Mouse (Mus musculus): ENCODE results near the gene Itsn2. TPM values are rescaled to one million over a fixed set of nuclear protein-coding genes. Genes with fewer than 3 reads are reported as not detected.
"Not testable (repeated sequence)": the region's sequence is repeated elsewhere in the genome, so short reads cannot be mapped to it uniquely, and the experiment has no call there.

Gene Itsn2
- total RNA-seq, 2 experiments from 2014 or later = 72.4 to 74.2 TPM

GRCm38 (mm10) chr12:4708296-4708695 is 115.9 kb downstream of the Itsn2 start:
- no peak for DNase-seq (ENCODE audit: low spot score in 2 of 2)

- no peak for DNase-seq (ENCODE audit: low spot score in 2 of 2)
Observed at GRCm38 (mm10) chr12:4708881-4709604, 116.6 kb downstream of the Itsn2 start.

GRCm38 (mm10) chr12:4709926-4710325 is 117.5 kb downstream of the Itsn2 start:
- DNase-seq (ENCODE audit: low spot score in 2 of 2) = no peak

DNA sequence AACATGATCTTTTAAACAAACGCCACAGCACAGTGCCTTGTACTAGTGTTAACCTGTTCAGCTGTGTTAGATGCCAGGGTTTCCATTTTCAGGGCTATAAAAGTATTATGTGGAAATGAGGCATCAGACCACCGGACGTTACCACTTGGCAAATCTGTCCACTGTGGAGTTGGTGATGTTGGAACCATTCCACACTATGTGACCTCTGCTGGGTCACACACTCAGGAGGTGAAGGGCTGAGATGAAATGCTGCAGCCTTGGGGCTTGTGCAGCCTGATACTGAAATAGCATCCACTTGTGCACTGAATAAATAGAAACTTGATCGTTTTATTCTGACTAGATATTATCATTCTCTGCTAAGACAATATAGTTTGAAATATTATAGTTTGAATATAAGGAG is 120.9 kb downstream of the Itsn2 start:
- DNase-seq (ENCODE audit: low spot score in 2 of 2) = no peak

DNA sequence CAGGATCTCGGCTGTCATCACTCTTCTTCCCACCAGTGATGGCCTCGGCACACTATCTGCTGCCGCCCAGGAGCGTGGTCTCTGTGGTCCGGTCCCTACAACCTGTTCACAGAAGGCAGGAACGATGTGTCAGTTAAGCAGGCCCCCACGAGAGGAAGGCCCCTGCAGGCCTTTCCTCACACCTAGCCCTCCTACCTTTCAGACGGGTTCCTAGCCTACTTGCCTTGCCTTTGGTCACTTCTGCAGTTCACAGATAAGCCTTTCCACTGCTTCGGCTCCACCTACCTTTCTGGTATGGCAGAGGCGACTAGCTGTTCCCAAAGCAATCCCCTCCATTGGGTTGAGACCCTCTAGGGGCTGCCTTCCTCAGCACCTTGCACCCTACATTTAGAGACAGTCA is 123.2 kb downstream of the Itsn2 start:
- no peak for DNase-seq (ENCODE audit: low spot score in 2 of 2)

DNA sequence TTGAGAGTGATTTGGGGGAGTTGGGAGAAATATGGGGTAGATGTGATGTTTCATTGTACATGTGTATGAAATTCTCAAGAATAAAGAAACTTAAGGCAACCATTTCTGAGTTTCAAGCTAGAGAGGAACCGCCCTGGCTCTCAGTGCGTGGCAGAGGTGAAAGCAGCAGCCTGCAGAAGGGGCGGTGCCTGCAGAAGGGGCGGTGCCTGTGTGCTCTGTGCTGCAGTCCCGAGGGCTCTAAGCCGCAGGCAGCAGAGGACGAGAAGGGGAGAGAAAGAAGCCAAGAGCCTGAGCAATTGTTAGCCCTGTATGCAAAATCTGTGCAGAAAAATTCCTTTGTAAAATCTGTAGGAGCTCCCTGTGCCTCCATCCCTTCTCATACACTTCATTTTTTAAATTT is 125.0 kb downstream of the Itsn2 start:
- no peak for DNase-seq (ENCODE audit: low spot score in 2 of 2)

DNA sequence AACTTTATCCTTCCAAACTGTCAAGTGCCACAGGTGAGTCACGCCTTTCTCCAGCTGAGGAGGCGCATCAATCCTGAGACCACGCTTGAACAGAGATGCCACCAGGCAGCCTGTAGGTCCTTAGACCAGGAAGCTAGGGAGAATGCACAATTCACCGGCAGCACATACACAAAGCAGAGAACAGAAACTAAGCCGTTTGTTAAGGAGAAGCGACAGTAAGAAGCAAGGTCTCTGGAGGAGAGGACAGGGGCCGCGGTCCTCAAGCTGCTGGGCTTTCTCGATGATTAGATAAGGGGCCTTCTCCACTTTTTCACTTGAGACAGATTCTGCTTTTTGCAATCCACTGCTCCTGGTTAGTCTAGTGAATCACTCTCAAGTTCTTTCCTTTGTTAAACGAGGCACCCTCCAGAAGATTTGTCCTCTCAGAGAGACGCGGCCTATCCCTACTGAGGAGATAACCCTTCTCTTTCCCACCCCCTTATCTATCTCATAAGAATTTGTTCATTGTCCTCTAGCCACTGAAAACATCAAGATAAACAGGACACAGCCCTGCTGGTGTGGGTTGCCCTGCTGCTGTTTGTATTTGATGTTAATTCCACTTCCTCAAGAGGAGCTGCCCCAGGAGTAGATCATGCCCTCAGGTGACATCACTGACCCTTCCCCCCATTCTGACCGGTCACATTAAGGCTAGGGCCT is 126.8 kb downstream of the Itsn2 start:
- DNase-seq (ENCODE audit: low spot score in 2 of 2) = no peak

DNA sequence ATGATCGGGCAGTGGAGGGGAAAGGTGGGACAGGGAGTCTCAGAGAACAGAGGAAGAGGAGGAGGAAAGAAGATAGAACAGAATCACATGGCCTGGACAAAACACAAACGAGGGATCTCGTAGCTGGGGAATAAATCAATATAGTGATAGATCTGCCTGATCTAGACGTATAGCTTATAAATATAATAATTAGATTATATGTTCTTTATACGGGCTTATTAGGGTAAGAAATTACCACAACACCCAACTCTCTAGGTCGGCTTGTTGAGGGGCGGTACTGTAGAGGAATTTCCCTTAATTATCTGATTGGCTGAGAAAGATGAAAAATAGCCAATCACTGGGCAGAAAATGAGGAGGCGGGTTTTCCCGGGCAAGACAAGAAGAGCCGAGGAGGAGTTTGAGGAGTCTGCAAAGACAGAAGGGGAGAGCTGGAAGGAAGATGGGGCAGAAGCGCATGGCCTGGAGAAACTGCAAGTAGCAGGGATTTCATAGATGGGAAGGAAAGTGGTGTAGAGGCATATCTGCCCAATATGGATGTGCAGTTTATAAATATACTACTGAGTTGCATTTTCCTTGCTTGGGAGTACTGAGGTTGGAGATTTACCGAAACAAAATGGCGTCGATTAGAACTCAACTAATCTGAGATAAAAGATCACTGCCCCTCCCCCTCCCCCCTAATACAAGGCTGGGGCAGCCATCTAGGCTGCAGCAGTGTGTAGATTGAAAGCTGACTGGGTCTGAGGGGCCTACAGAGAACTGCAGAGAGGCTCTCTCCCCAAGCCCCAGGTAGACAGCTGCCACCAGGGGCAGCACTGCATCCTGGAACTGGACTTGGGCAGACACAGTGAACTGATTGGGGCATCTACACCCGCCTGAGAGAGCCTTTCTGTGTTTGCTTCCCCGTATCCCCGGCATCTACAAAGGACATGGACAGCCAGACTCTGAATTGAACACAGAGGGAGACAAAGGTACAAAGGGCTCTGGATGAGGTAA is 127.6 kb downstream of the Itsn2 start:
- no peak for DNase-seq (ENCODE audit: low spot score in 2 of 2)

DNA sequence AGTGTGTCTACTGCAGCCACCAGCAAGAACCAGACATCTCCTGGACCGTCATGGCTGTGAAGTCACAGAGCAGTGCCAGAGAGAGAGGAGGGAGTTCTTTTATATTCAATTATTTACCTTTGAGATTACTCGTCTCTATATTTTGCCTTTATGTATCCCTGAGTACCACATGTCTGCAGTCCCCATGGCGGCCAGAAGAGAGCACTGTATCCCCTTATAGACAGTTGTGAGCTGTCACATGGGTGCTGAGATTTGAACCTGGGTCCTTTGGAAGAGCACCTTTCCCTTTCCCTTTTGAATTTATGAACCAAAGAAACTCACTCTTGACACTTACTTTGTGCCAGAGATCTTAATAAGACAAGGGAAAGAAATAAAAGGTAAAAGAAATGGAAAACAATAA is 136.7 kb downstream of the Itsn2 start:
- DNase-seq (ENCODE audit: low spot score in 2 of 2) = no peak

- no peak for DNase-seq (ENCODE audit: low spot score in 2 of 2)
Observed at GRCm38 (mm10) chr12:4731629-4732028, 139.2 kb downstream of the Itsn2 start.

DNA sequence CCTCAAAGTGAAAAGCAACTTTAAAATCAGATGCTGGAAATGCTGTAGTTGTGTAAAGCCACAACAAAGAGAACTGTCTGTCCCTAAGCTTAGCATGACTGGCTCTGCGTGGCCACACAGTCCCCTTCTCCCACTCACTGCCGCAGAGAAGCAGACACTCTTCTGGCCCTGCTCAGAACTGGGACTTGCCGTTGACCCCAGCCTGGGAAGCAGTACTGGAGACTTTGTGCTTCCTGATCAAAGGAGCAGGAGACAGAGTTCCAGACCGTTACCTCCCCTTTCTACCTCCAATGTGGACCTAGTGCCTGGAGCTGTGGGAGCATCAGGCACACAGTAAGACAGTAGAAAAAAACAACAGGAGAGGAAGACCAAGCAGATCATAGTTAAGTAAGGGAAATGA is 139.9 kb downstream of the Itsn2 start:
- no peak for DNase-seq (ENCODE audit: low spot score in 2 of 2)

DNA sequence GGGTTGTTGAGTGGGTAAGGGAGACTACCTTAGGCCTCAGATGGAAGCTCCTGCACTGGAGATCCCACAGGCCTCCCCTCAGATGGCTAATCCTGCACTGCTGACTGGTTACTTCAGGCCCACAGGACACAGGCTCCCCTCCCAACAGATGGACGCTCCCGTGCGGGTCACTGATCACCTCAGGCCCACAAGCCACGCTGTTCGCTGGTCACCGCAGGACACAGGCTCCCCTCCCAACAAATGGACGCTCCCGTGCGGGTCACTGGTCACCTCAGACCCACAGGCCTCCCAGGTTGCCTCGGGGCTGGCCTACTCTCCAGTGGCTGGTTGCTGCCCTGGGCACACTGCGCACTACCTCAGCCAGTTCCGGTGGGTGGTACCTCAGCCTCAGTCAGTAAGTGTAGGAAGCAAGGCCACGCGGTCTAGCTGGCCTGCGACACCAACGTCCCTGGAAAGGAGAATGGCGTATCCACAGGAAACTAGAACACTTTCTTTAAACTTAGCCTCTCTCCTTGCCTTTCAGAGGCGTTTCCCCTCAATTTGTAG is 145.7 kb downstream of the Itsn2 start, which contains the start of gene Fam228a:
Fam228a (minus strand) TSS at position 400 of the 546 bp plus-strand sequence.
- DNase-seq (ENCODE audit: low spot score in 2 of 2) = no peak

DNA sequence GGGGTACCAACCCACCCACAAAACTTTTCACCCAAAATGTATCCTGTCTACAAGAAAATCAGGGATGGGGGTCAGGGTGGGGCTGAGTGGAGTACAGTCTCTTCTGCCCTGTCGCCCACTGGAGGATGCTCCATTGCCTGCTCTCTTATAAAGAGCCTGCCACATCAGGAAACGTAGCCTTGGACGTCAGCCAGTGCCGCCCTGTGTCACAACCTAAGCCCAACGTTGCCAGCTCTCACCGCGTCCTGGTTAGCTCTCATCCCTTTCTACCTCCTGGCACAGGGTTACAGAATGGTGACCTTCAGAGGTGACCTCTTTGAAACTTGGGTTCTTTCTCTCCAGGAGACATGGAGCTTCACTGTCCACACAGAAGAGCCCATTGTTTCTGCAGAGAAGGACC is 148.4 kb downstream of the Itsn2 start:
- DNase-seq (ENCODE audit: low spot score in 2 of 2) = no peak

DNA sequence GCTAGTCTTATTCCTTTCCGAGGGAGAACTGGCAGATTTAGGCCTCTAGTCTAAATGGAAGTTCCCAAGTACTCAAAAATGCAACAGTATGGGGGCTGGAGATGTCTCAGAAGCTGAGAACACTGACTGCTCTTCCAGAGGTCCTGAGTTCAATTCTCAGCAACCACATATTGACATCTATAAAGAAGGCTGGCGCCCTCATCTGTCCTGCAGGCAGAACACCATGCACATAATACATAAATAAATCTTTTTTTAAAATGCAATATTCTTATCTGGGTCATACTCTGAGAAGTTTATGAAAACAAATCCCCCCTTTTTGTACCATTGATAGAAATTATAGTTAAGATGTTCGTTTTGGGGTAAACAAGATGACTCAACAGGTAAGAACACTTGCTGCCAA is 149.7 kb downstream of the Itsn2 start:
- DNase-seq (ENCODE audit: low spot score in 2 of 2) = no peak

DNA sequence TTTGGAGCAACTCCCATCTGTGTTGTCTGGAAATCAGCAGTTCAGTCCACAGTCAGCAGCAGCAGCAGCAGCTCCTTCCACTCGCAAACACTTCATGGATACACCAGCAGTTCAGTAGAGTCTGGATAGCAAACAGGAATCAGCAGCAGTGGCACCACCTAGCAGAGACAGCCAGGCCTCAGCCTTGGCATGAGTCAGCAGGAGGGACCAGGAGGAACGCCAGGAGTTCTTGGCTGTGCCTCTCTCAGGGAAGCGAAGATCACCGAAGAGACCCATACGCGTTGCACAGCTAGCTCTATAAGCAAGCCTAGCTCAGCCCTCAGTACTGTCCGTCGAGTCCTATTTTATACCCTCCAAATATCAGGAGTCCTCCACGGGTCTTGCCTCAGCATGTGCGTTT is 152.0 kb downstream of the Itsn2 start:
- no peak for DNase-seq (ENCODE audit: low spot score in 2 of 2)

DNA sequence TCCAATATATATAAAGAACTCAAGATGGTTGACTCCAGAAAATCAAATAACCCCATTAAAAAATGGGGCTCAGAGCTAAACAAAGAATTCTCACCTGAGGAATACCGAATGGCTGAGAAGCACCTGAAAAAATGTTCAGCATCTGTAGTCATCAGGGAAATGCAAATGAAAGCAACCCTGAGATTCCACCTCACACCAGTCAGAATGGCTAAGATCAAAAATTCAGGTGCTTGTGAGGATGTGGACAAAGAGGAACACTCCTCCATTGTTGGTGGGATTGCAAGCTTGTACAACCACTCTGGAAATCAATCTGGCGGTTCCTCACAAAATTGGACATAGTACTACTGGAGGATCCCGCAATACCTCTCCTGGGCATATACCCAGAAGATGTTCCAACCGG is 162.0 kb downstream of the Itsn2 start:
- DNase-seq (ENCODE audit: low spot score in 2 of 2) = not testable (repeated sequence)

DNA sequence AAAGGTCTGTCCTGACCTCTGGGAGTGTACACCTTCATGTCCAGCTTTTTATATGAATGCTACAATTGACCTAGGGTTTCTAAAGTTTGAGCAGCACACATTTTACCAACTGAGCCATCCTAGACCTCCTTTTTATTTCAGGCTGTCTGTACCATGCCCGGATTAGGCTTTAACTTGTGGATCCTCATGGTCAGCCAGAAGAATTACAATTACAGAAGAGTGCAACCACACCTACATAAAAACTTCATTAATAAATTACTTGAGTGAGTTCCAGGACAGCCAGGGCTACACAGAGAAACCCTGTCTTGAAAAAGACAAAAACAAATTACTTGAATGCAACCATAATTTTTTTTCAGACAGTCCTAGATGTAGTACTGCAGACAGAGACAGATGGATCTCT is 164.6 kb downstream of the Itsn2 start:
- no peak for DNase-seq (ENCODE audit: low spot score in 2 of 2)

All from left cerebral cortex, adult 18-20 months (tissue).